Mouse (Mus musculus): ENCODE data around the gene Sectm1b.
"Not testable (repeated sequence)": the region's sequence is repeated elsewhere in the genome, so short reads cannot be mapped to it uniquely, and the experiment has no call there.

Sectm1b gene

DNA sequence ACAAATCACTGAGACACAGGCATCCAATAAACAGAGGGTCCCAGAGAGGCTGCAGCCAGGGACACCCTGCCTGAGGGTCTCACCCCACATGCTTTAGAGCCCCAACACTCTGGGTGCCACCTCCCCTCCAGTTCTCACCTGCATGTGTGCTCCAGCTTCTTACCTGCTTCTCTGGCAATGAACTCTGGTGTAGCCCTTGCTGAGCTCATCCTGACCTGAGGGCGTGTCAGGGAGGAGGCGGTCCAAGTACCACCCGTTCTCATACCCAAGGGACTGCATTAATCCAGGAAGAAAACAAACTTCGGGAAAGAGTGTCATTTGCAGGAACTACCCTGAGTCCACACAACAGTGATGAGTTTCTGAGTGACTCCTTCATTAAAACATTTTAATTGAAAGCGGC, at the start of gene Sectm1b:
Gene Sectm1b, minus strand, starts transcription at position 191 of the 400 bp plus-strand sequence.
- Histone ChIP-seq H3K27me3 (ENCODE audit: control insufficient read depth, insufficient read depth, low read length, poor library complexity, severe bottlenecking) (no peaks in the 10 kb centered on the region), H3K36me3 (ENCODE audit: control insufficient read depth, insufficient read depth, low read length, poor library complexity, severe bottlenecking) (no peaks in the 10 kb centered on the region)
- no peak for DNase-seq (ENCODE audit: low read depth, low spot score)

- DNase-seq (ENCODE audit: low read depth, low spot score): no peak
- Histone ChIP-seq H3K36me3 (ENCODE audit: control insufficient read depth, insufficient read depth, low read length, poor library complexity, severe bottlenecking) (no peaks in the 10 kb centered on the region), H3K27me3 (ENCODE audit: control insufficient read depth, insufficient read depth, low read length, poor library complexity, severe bottlenecking) (no peaks in the 10 kb centered on the region)
Measured at GRCm38 (mm10) chr11:121112091-121112775, 48.9 kb upstream of the Sectm1b start.

- no peak for DNase-seq (ENCODE audit: low read depth, low spot score)
- Histone ChIP-seq H3K36me3 (ENCODE audit: control insufficient read depth, insufficient read depth, low read length, poor library complexity, severe bottlenecking) (no peaks in the 10 kb centered on the region), H3K27me3 (ENCODE audit: control insufficient read depth, insufficient read depth, low read length, poor library complexity, severe bottlenecking) (no peaks in the 10 kb centered on the region)
Measured at GRCm38 (mm10) chr11:121111601-121112000, 48.2 kb upstream of the Sectm1b start.

DNA sequence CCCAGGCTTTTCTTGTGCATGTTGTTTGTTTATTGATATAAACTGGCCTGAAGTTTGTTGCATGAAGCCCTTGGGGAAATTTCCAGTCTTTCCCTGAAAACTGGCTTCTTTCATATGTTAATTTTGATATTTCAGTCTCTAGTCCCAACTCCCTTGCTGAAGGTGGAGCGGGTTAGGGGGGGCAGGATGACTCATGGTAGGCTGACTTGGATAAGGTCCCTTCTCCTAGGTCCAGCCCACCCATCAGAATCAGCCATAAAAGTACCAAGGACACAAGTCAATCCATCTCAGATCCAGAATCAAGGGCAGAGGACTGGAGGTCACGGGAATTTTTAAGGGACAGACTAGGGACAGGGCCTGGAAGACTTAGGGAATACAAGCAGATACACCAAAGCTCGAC, 47.7 kb upstream of the Sectm1b start:
- Histone ChIP-seq H3K27me3 (ENCODE audit: control insufficient read depth, insufficient read depth, low read length, poor library complexity, severe bottlenecking) (no peaks in the 10 kb centered on the region), H3K36me3 (ENCODE audit: control insufficient read depth, insufficient read depth, low read length, poor library complexity, severe bottlenecking) (no peaks in the 10 kb centered on the region)
- no peak for DNase-seq (ENCODE audit: low read depth, low spot score)

DNA sequence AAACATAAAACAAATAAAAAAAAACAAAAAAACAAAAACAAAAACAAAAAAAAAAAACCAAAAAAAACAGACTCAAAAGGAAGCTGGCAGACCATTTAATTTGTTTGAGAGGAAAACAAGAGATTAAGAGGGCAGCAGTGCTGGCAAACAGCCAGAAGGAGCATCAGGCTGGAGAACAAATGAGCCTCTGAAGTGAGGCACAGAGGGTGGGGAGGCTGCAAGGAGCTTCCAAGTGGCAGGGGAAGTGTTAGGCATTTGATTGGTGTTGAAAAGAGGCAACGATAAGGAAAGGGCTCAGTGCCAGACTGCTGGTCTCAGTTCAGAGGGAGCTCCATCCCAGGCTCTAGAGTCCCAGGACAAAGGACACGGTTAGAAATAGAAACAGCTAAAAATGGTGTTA, 46.6 kb upstream of the Sectm1b start:
- Histone ChIP-seq H3K27me3 (ENCODE audit: control insufficient read depth, insufficient read depth, low read length, poor library complexity, severe bottlenecking) (no peaks in the 10 kb centered on the region), H3K36me3 (ENCODE audit: control insufficient read depth, insufficient read depth, low read length, poor library complexity, severe bottlenecking) (no peaks in the 10 kb centered on the region)
- no peak for DNase-seq (ENCODE audit: low read depth, low spot score)

DNA sequence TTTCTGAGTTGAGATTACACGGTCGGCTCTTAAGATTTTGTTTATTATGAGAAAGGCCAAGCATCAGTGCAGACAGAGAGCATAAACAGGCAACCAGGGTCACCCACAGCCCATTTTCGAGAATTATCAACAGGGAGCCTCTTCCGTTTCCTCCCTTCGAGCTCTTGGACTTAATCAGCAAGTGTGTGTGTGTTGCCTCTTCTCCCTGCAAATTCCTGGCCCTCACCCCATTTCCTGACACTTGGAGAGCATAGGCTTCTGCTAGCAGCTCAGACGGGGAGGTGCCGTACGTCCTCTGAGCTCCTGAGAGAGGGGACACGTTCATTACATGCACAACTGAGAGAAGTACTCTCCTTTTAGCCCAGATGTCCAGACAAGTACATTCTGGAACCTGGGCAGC, 44.7 kb upstream of the Sectm1b start:
- no peak for DNase-seq (ENCODE audit: low read depth, low spot score)
- no peaks in the 10 kb centered on the region for H3K36me3 ChIP-seq (ENCODE audit: control insufficient read depth, insufficient read depth, low read length, poor library complexity, severe bottlenecking)
- H3K27me3 ChIP-seq (ENCODE audit: control insufficient read depth, insufficient read depth, low read length, poor library complexity, severe bottlenecking): no peaks in the 10 kb centered on the region

DNA sequence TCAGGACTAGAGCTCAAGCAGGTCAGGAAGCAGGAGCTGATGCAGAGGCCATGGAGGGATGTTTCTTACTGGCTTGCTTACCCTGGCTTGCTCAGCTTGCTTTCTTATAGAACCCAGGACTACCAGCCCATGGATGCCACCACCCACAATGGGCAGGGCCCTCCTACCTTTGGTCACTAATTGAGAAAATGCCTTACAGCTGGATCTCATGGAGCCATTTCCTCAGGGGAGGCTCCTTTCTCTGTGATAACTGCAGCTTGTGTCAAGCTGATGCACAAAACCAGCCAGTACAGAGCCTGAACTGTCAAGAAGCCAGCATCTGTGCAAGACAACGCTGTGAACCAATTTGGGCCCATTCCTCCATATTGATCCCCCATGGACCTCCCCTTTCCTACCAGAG, 43.9 kb upstream of the Sectm1b start:
- not testable (repeated sequence) for DNase-seq (ENCODE audit: low read depth, low spot score); H3K27me3 ChIP-seq (ENCODE audit: control insufficient read depth, insufficient read depth, low read length, poor library complexity, severe bottlenecking); H3K36me3 ChIP-seq (ENCODE audit: control insufficient read depth, insufficient read depth, low read length, poor library complexity, severe bottlenecking)

DNA sequence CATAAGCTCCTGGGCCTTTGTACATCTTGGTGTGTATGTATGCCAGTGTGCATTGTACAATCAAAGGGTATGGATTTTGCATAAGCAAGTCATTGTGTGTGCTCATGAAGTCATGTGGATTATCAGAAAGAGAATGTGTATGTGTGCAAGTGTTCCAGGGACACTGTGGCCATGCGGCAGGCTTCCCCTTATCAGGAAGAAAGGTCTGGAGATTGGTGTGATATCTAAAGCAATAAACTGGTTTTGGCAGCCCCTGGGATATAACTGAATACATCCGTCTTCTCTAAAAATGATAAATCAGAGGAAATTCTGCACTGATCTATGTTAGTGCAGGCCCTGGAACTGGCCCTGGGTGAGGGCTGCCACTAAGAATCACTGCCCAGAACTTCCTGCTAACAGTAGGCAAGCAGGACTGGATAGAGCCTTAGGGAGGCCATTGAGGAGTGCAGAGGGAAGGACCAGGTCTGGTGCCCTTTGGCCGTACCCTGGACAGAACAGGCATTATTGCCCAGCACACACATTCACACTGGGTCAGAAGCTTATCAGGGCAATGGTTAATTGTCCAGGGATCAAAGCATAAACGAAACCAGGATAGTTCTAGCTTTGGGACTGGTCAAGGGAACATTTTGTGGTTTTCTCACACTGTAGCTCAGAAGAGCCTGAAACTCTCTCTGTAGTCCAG, 37.9 kb upstream of the Sectm1b start:
- DNase-seq (ENCODE audit: low read depth, low spot score): no peak
- H3K36me3 ChIP-seq (ENCODE audit: control insufficient read depth, insufficient read depth, low read length, poor library complexity, severe bottlenecking): no peaks in the 10 kb centered on the region
- H3K27me3 ChIP-seq (ENCODE audit: control insufficient read depth, insufficient read depth, low read length, poor library complexity, severe bottlenecking): no peaks in the 10 kb centered on the region

DNA sequence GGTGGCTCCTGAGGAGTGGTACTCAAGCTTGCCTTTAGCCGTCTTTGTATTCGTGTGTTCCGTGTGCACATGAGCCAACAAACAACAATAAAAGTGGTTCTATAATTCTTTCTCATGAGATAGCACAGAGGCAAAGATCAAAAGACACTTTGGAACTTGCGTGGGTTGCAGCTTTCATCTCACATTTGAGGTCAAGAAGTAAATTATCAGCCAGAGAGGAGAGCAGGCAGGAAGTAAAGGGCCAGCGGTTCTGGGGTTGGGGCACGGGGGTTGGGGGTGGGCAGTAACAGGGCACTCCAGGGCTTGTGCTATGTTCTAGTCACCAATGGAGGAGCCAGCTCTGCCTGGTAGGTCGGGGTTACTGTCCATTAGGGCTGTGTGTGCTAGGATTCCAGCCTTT, 37.3 kb upstream of the Sectm1b start:
- H3K36me3 ChIP-seq (ENCODE audit: control insufficient read depth, insufficient read depth, low read length, poor library complexity, severe bottlenecking): no peaks in the 10 kb centered on the region
- DNase-seq (ENCODE audit: low read depth, low spot score): no peak
- H3K27me3 ChIP-seq (ENCODE audit: control insufficient read depth, insufficient read depth, low read length, poor library complexity, severe bottlenecking): no peaks in the 10 kb centered on the region

DNA sequence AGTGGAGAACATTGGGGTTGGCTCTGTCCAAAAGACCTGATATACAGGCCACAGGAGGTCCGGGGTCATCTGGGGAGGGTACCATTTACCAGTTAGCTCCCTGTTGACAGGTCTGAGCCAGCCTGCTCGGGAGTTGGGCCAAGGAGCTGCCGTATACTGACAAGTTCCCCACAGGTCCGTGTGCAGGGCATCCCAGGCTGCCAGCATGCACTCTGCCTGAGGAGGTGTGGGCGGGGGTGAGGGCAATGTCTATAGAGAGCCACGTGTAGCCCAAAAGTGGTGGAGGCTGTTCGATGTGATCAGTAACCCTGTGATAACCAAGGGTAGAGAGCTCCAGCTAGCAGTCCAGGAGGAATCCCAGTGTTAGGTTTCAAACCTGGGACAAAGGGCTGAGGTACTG, 36.4 kb upstream of the Sectm1b start:
- H3K36me3 ChIP-seq (ENCODE audit: control insufficient read depth, insufficient read depth, low read length, poor library complexity, severe bottlenecking): no peaks in the 10 kb centered on the region
- H3K27me3 ChIP-seq (ENCODE audit: control insufficient read depth, insufficient read depth, low read length, poor library complexity, severe bottlenecking): no peaks in the 10 kb centered on the region
- no peak for DNase-seq (ENCODE audit: low read depth, low spot score)

DNA sequence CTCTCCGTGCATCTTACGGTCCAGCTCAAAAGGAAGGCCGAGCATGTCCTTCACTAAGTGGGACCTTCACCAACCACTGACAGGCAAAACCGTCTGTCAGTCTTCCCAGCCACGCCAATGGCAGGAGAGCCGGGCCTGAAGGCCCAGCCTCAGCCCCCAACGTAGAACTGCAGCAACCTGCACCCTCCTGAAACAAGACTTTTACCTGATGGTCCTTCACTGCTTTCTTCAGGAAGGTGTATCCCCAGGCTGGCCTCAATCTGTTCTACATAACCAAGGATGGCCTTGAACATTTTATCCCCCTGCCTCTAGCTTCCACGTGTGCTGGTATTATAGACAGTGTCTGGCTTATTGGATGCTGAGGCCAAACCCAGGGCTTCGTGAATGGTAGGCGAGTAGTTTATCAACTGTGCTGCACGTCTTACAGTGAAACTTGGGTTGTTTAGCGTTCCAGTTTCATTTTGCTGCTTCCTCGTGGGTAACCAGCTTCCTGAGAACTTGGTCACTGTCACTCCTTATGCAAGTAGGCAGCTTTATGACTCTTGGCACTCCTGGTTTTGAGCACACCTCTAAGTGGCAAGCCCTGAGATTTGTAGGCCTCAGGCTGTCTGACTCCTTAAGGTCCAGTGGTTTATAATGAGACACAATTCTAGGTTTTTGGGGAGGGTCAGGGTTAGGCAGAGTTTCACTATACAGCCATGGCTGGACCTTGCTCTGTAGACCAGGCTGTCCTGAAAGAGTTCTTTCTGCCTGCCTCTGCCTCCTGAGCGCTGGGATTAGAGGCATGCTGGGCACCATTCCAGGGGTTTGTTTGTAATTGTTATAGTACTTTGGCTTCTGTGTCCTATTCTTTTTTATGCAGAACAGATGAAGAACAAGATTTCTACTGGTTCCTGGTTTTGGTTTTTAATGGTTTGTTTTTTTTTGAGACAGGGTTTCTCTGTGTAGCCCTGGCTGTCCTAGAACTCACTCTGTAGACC, 29.5 kb upstream of the Sectm1b start:
- no peaks in the 10 kb centered on the region for H3K36me3 ChIP-seq (ENCODE audit: control insufficient read depth, insufficient read depth, low read length, poor library complexity, severe bottlenecking)
- DNase-seq (ENCODE audit: low read depth, low spot score): no peak
- H3K27me3 ChIP-seq (ENCODE audit: control insufficient read depth, insufficient read depth, low read length, poor library complexity, severe bottlenecking): no peaks in the 10 kb centered on the region

DNA sequence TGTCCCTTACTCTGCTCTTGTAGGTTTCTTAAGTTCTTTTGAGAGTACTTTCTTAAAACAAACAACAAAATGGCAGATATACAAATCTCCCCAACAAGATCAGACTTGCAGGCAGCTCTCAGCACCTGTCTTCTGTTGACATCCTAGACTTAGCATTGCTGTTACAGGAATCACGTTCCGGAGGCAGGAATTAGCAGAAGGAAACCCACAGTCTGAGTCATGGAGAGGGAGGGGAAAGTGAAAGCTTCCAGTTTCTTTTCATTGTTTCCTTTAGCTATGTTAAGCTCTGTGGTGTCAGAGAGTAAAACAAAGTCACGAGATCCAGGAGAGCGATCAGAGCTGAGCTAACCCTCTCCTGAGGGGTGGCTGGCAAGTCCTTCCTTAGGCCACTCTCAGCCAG, 27.6 kb upstream of the Sectm1b start:
- DNase-seq (ENCODE audit: low read depth, low spot score): no peak
- H3K27me3 ChIP-seq (ENCODE audit: control insufficient read depth, insufficient read depth, low read length, poor library complexity, severe bottlenecking): no peaks in the 10 kb centered on the region

GRCm38 (mm10) chr11:121089756-121090546, 26.6 kb upstream of the Sectm1b start:
- H3K36me3 ChIP-seq (ENCODE audit: control insufficient read depth, insufficient read depth, low read length, poor library complexity, severe bottlenecking): no peaks in the 10 kb centered on the region
- DNase-seq (ENCODE audit: low read depth, low spot score): no peak
- no peaks in the 10 kb centered on the region for H3K27me3 ChIP-seq (ENCODE audit: control insufficient read depth, insufficient read depth, low read length, poor library complexity, severe bottlenecking)

More for the DNA sequence above, 27.6 kb upstream of the Sectm1b start:
- no peaks in the 10 kb centered on the region for H3K36me3 ChIP-seq (ENCODE audit: control insufficient read depth, insufficient read depth, low read length, poor library complexity, severe bottlenecking)

DNA sequence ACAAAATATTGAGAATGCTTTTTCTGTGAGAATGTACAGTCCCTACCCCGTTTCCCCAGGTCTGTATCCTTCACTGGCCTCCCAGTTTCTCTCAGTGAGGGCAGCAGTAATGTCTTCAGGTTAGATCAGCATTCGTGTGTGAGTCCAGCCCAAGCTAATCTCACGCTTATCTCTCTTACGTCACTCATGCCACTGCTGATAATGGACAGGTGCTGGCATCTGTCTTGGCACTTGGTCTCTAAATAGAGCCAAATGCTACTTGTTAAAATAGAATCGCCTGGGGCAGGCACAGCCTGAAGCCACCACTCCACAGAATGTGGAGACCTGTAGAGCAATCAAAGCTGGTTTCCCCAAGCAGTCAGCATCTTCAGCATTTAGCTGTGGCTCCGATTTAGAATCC, 25.6 kb upstream of the Sectm1b start:
- Histone ChIP-seq H3K27me3 (ENCODE audit: control insufficient read depth, insufficient read depth, low read length, poor library complexity, severe bottlenecking) (no peaks in the 10 kb centered on the region), H3K36me3 (ENCODE audit: control insufficient read depth, insufficient read depth, low read length, poor library complexity, severe bottlenecking) (no peaks in the 10 kb centered on the region)
- DNase-seq (ENCODE audit: low read depth, low spot score): no peak
